Mouse (Mus musculus) brain, embryonic 18.5 days (tissue): Measurements from ENCODE around the gene Sema6d.

Experiments used
- DNase-seq: peaks from one replicate; pipeline ENCODE4 v3.0.0-alpha.2; 2012; ENCODE audit warnings: low read depth, low spot score

Sema6d gene

GRCm38 (mm10) chr2:124650609-124651008 lies 560.8 kb downstream of the Sema6d start:
- DNase-seq = no peak

GRCm38 (mm10) chr2:124651146-124651545 lies 561.4 kb downstream of the Sema6d start:
- DNase-seq = no peak

- DNase-seq = no peak
Observed at GRCm38 (mm10) chr2:124653161-124653560, 563.4 kb downstream of the Sema6d start.

GRCm38 (mm10) chr2:124657358-124657757 lies 567.6 kb downstream of the Sema6d start:
- DNase-seq = no peak

- no peak for DNase-seq
Observed at GRCm38 (mm10) chr2:124658374-124658773, 568.6 kb downstream of the Sema6d start.

- no peak for DNase-seq
Observed at GRCm38 (mm10) chr2:124659601-124660000, 569.8 kb downstream of the Sema6d start.

GRCm38 (mm10) chr2:124660686-124661085 lies 570.9 kb downstream of the Sema6d start:
- no peak for DNase-seq

- DNase-seq = no peak
Observed at GRCm38 (mm10) chr2:124661316-124661715, 571.5 kb downstream of the Sema6d start.

GRCm38 (mm10) chr2:124662257-124662656 lies 572.5 kb downstream of the Sema6d start:
- no peak for DNase-seq

GRCm38 (mm10) chr2:124664191-124664590 lies 574.4 kb downstream of the Sema6d start:
- no peak for DNase-seq

- no peak for DNase-seq
Observed at GRCm38 (mm10) chr2:124668431-124668830, 578.7 kb downstream of the Sema6d start.

- DNase-seq = no peak
Observed at GRCm38 (mm10) chr2:124673117-124673516, 583.3 kb downstream of the Sema6d start.

GRCm38 (mm10) chr2:124684481-124684901 lies 594.7 kb downstream of the Sema6d start:
- DNase-seq = no peak

- no peak for DNase-seq
Observed at GRCm38 (mm10) chr2:124690372-124690771, 600.6 kb downstream of the Sema6d start.

- DNase-seq = no peak
Observed at GRCm38 (mm10) chr2:124702621-124703020, 612.9 kb downstream of the Sema6d start.

- no peak for DNase-seq
Observed at GRCm38 (mm10) chr2:124704922-124705321, 615.2 kb downstream of the Sema6d start.

- no peak for DNase-seq
Observed at GRCm38 (mm10) chr2:124705806-124706205, 616.0 kb downstream of the Sema6d start.

- no peak for DNase-seq
Observed at GRCm38 (mm10) chr2:124706896-124707295, 617.1 kb downstream of the Sema6d start.
